Mouse (Mus musculus) midbrain, embryonic 12.5 days (tissue): ENCODE measurements around the gene Ccnd3. TPM values are rescaled to one million over a fixed set of nuclear protein-coding genes. Genes with fewer than 3 reads are reported as not detected.
"Not testable (repeated sequence)": the region's sequence is repeated elsewhere in the genome, so short reads cannot be mapped to it uniquely, and the experiment has no call there.

Source experiments
- ATAC-seq: fragments of 200-750 bp; cut with Nextera tagmentation; 2 replicates; pipeline ENCODE4 v1.8.0; 2017; ENCODE audit warnings: low read depth, moderate TSS enrichment, moderate library complexity; ENCODE audit not compliant: low FRiP score
- H3K27ac ChIP-seq: fragments of 300-500 bp; sonication (generic); replicated peaks from 2 replicates; pipeline ENCODE4 v1.5.1; 2016; ENCODE audit warnings: mild to moderate bottlenecking
- H3K27me3 ChIP-seq: fragments of 300-500 bp; sonication (generic); 2 replicates; pipeline ENCODE4 v1.6.1; 2016; ENCODE audit warnings: mild to moderate bottlenecking
- H3K36me3 ChIP-seq: fragments of 300-500 bp; sonication (generic); 2 replicates; pipeline ENCODE4 v1.6.1; 2016
- H3K4me1 ChIP-seq: fragments of 300-500 bp; sonication (generic); 2 replicates; pipeline ENCODE4 v1.6.1; 2016
- H3K4me2 ChIP-seq: fragments of 300-500 bp; sonication (generic); replicated peaks from 2 replicates; pipeline ENCODE4 v1.6.1; 2016; ENCODE audit warnings: mild to moderate bottlenecking, moderate library complexity
- H3K4me3 ChIP-seq: fragments of 300-500 bp; sonication (generic); 2 replicates; pipeline ENCODE4 v1.5.1; 2016; ENCODE audit warnings: mild to moderate bottlenecking
- H3K9ac ChIP-seq: fragments of 300-500 bp; sonication (generic); replicated peaks from 2 replicates; pipeline ENCODE4 v1.6.1; 2016; ENCODE audit warnings: mild to moderate bottlenecking, moderate library complexity
- H3K9me3 ChIP-seq: fragments of 300-500 bp; sonication (generic); 2 replicates; pipeline ENCODE4 v1.6.1; 2016; ENCODE audit warnings: mild to moderate bottlenecking
- WGBS: fragments of 180-500 bp; shearing (Covaris S2); methylation state at CpG from one replicate; pipeline ENCODE4 v1.1.7; 2016; 5-methylcytosine and 5-hydroxymethylcytosine counted together
- polyA plus RNA-seq: library from polyadenylated mRNA; unstranded; fragments of >200 nt; fragmentation: Nextera tagmentation; extraction: Ambion mirVana; gene quantifications from 2 replicates; pipeline ENCODE4 v1.2.1, GENCODE M21; 2016

Gene Ccnd3
- polyA plus RNA-seq, 1 experiment from 2014 or later: 145 TPM

- Histone ChIP-seq H3K4me1 (peaks cover 5% of the 10 kb centered on the region), H3K27me3 (no peaks in the 10 kb centered on the region), H3K27ac (no peak overlapping the region), H3K4me2 (no peak overlapping the region), H3K36me3 (peaks cover 64% of the 10 kb centered on the region), H3K4me3 (no peak overlapping the region), H3K9me3 (no peaks in the 10 kb centered on the region), H3K9ac (no peak overlapping the region)
- ATAC-seq: no peak
- 95% methylated on average over 9 of the region's 9 CpGs for WGBS
Measured at GRCm38 (mm10) chr17:47617605-47618307, 112.9 kb downstream of the Ccnd3 start.

- WGBS: 92% methylated on average over 13 of the region's 13 CpGs
- no peak overlapping the region for H3K4me3 ChIP-seq
- H3K4me2 ChIP-seq: no peak overlapping the region
- no peak overlapping the region for H3K9ac ChIP-seq
- no peaks in the 10 kb centered on the region for H3K9me3 ChIP-seq
- H3K27me3 ChIP-seq: no peaks in the 10 kb centered on the region
- H3K27ac ChIP-seq: no peak overlapping the region
- H3K36me3 ChIP-seq: peaks cover 73% of the 10 kb centered on the region
- H3K4me1 ChIP-seq: no peaks in the 10 kb centered on the region
- no peak for ATAC-seq
Measured at GRCm38 (mm10) chr17:47618556-47619311, 113.9 kb downstream of the Ccnd3 start.

GRCm38 (mm10) chr17:47622912-47623554, 118.2 kb downstream of the Ccnd3 start:
- Histone ChIP-seq H3K4me2 (no peak overlapping the region), H3K36me3 (peaks cover 74% of the 10 kb centered on the region), H3K9me3 (no peaks in the 10 kb centered on the region), H3K27me3 (no peaks in the 10 kb centered on the region), H3K9ac (no peak overlapping the region), H3K4me1 (no peaks in the 10 kb centered on the region), H3K27ac (no peak overlapping the region), H3K4me3 (no peak overlapping the region)
- WGBS: 92% methylated on average over 14 of the region's 14 CpGs
- no peak for ATAC-seq

GRCm38 (mm10) chr17:47624572-47624971, 119.7 kb downstream of the Ccnd3 start:
- not testable (repeated sequence) for ATAC-seq, H3K9me3 ChIP-seq, H3K27me3 ChIP-seq, H3K27ac ChIP-seq, H3K9ac ChIP-seq, H3K4me3 ChIP-seq, H3K4me1 ChIP-seq, H3K4me2 ChIP-seq
- peaks cover 62% of the 10 kb centered on the region for H3K36me3 ChIP-seq
- 94% methylated on average over 3 of the region's 5 CpGs for WGBS

- WGBS: 97% methylated on average over 2 of the region's 2 CpGs
- no peak overlapping the region for H3K27ac ChIP-seq
- ATAC-seq: no peak
- peaks cover 58% of the 10 kb centered on the region for H3K36me3 ChIP-seq
- H3K9ac ChIP-seq: no peak overlapping the region
- no peaks in the 10 kb centered on the region for H3K27me3 ChIP-seq
- no peak overlapping the region for H3K4me2 ChIP-seq
- H3K4me3 ChIP-seq: no peak overlapping the region
- H3K4me1 ChIP-seq: peaks cover 7% of the 10 kb centered on the region
- no peaks in the 10 kb centered on the region for H3K9me3 ChIP-seq
Measured at GRCm38 (mm10) chr17:47625088-47625487, 120.2 kb downstream of the Ccnd3 start.

- 94% methylated on average over 5 of the region's 5 CpGs for WGBS
- no peak overlapping the region for H3K4me2 ChIP-seq
- H3K9me3 ChIP-seq: no peaks in the 10 kb centered on the region
- no peaks in the 10 kb centered on the region for H3K27me3 ChIP-seq
- ATAC-seq: no peak
- no peak overlapping the region for H3K9ac ChIP-seq
- peaks cover 15% of the 10 kb centered on the region for H3K4me1 ChIP-seq
- H3K36me3 ChIP-seq: peaks cover 52% of the 10 kb centered on the region
- no peak overlapping the region for H3K4me3 ChIP-seq
- H3K27ac ChIP-seq: no peak overlapping the region
Measured at GRCm38 (mm10) chr17:47626031-47626430, 121.2 kb downstream of the Ccnd3 start.

- H3K27ac ChIP-seq: no peak overlapping the region
- 0 out of 2 replicates have a peak overlapping the region, but pooled peaks have one; percentile 79 for H3K4me3 ChIP-seq
- H3K9me3 ChIP-seq: no peaks in the 10 kb centered on the region
- H3K9ac ChIP-seq: no peak overlapping the region
- H3K36me3 ChIP-seq: peaks cover 35% of the 10 kb centered on the region
- no peak overlapping the region for H3K4me2 ChIP-seq
- H3K4me1 ChIP-seq: peaks cover 28% of the 10 kb centered on the region
- H3K27me3 ChIP-seq: no peaks in the 10 kb centered on the region
- no peak for ATAC-seq
- 87% methylated on average over 2 of the region's 2 CpGs for WGBS
Measured at GRCm38 (mm10) chr17:47627791-47628190, 122.9 kb downstream of the Ccnd3 start.

- Histone ChIP-seq H3K9ac (peak overlapping the region; percentile 83), H3K4me1 (peaks cover 33% of the 10 kb centered on the region), H3K4me2 (peak overlapping the region; percentile 75), H3K36me3 (peaks cover 22% of the 10 kb centered on the region), H3K27me3 (no peaks in the 10 kb centered on the region), H3K9me3 (no peaks in the 10 kb centered on the region), H3K27ac (peak overlapping the region; percentile 94), H3K4me3 (peak overlapping the region; percentile 79)
- peak; percentile 94 for ATAC-seq
- under 1% methylated on average over 63 of the region's 63 CpGs for WGBS
Measured at GRCm38 (mm10) chr17:47628851-47629676, 124.2 kb downstream of the Ccnd3 start.

GRCm38 (mm10) chr17:47629717-47630677, 125.1 kb downstream of the Ccnd3 start:
- H3K9me3 ChIP-seq: no peaks in the 10 kb centered on the region
- peaks cover 13% of the 10 kb centered on the region for H3K36me3 ChIP-seq
- peak overlapping the region; percentile 94 for H3K27ac ChIP-seq
- peak; percentile 69 for ATAC-seq
- peak overlapping the region; percentile 79 for H3K4me3 ChIP-seq
- peak overlapping the region; percentile 83 for H3K9ac ChIP-seq
- H3K27me3 ChIP-seq: no peaks in the 10 kb centered on the region
- peaks cover 33% of the 10 kb centered on the region for H3K4me1 ChIP-seq
- under 1% methylated on average over 61 of the region's 61 CpGs for WGBS
- peak overlapping the region; percentile 75 for H3K4me2 ChIP-seq

- Histone ChIP-seq H3K4me3 (peak within 1 kb of the TSS; percentile 79), H3K4me1 (peaks cover 33% of the 10 kb centered on the region), H3K27me3 (no peaks in the 10 kb centered on the region), H3K9ac (peak within 1 kb of the TSS; percentile 83), H3K27ac (peak within 1 kb of the TSS; percentile 94), H3K4me2 (peak within 1 kb of the TSS; percentile 75), H3K36me3 (peaks cover 13% of the 10 kb centered on the region), H3K9me3 (no peaks in the 10 kb centered on the region)
- ATAC-seq: no peak
- 0% methylated on average over 3 of the region's 3 CpGs for WGBS
Measured at GRCm38 (mm10) chr17:47630678-47631065, 125.8 kb downstream of the Ccnd3 start, which contains the start of gene Usp49. TSS of gene Usp49 (plus strand) at chr17:47630690.
